Mouse (Mus musculus) lung, embryonic 16.5 days (tissue): ENCODE measurements at regions not wholly inside any gene's neighbourhood (a gene's known extent, or its start where the extent isn't known, plus 50 kb on each side); places are given as distances from the start of the nearest gene placed in this dataset.

Experiments used
- ATAC-seq: fragments of 200-750 bp; cut with Nextera tagmentation; 2 replicates; pipeline ENCODE4 v1.8.0; 2017; ENCODE audit warnings: low read depth, mild to moderate bottlenecking, moderate library complexity
- H3K27ac ChIP-seq: fragments of 300-500 bp; sonication (generic); 2 replicates; pipeline ENCODE4 v1.5.1; 2014; ENCODE audit warnings: mild to moderate bottlenecking, control low read depth, low read length
- H3K27me3 ChIP-seq: fragments of 300-500 bp; sonication (generic); 2 replicates; pipeline ENCODE4 v1.6.1; 2014; ENCODE audit warnings: low read depth, low read length, mixed read lengths; ENCODE audit not compliant: control insufficient read depth, insufficient read depth
- H3K36me3 ChIP-seq: fragments of 300-500 bp; sonication (generic); 2 replicates; pipeline ENCODE4 v1.6.1; 2014; ENCODE audit warnings: low read length; ENCODE audit not compliant: control insufficient read depth, insufficient read depth
- H3K4me1 ChIP-seq: fragments of 300-500 bp; sonication (generic); replicated peaks from 2 replicates; pipeline ENCODE4 v1.6.1; 2014; ENCODE audit warnings: low read length, mixed read lengths; ENCODE audit not compliant: control insufficient read depth, insufficient read depth
- H3K4me2 ChIP-seq: fragments of 300-500 bp; sonication (generic); 2 replicates; pipeline ENCODE4 v1.6.1; 2014; ENCODE audit warnings: low read depth, low read length, control low read depth
- H3K4me3 ChIP-seq: fragments of 300-500 bp; sonication (generic); 2 replicates; pipeline ENCODE4 v1.5.1; 2014; ENCODE audit warnings: mild to moderate bottlenecking, low read length, control low read depth
- H3K9ac ChIP-seq: fragments of 300-500 bp; sonication (generic); 2 replicates; pipeline ENCODE4 v1.6.1; 2014; ENCODE audit warnings: low read length, control low read depth
- H3K9me3 ChIP-seq: fragments of 300-500 bp; sonication (generic); 2 replicates; pipeline ENCODE4 v1.6.1; 2016; ENCODE audit warnings: low read length; ENCODE audit not compliant: control insufficient read depth
- WGBS: fragments of 180-500 bp; shearing (Covaris S2); extraction: QIAGEN DNeasy Blood & Tissue Kit; methylation state at CpG from one replicate; pipeline ENCODE4 v1.1.7; 2014; 5-methylcytosine and 5-hydroxymethylcytosine counted together

- no peak overlapping the region for H3K4me3 ChIP-seq
- WGBS, result 47% methylated on average over 1 of the region's 1 CpGs
- H3K4me1 ChIP-seq, result no peaks in the 10 kb centered on the region
- H3K36me3 ChIP-seq, result no peaks in the 10 kb centered on the region
- no peak overlapping the region for H3K4me2 ChIP-seq
- H3K27me3 ChIP-seq, result no peaks in the 10 kb centered on the region
- H3K27ac ChIP-seq, result no peak overlapping the region
- no peak overlapping the region for H3K9ac ChIP-seq
- H3K9me3 ChIP-seq, result no peaks in the 10 kb centered on the region
- ATAC-seq, result no peak
Observed at GRCm38 (mm10) chr3:110366151-110366550, 115.4 kb upstream of the Prmt6 start.

DNA sequence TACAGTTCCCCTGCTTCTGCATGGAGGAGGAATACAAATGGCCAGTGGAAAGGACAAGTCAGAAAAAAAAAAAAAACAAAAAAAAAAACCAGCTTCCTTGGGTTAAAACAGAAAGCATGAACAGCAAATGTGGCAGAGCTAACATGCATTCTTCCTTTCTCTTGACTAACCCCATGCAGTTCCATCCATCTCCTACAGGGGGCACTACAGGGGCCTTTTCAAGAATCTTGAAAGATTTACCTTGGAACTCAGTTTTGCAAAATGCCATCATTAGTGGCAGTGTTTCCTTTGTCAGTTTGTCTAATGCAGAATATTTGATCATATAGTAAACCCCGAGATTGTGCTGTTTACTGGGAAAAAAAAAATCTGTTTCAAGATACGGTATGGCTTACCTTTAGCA, 111.1 kb upstream of the Prmt6 start:
- H3K4me3 ChIP-seq, result no peak overlapping the region
- no peak overlapping the region for H3K27ac ChIP-seq
- H3K27me3 ChIP-seq, result no peaks in the 10 kb centered on the region
- no peaks in the 10 kb centered on the region for H3K4me1 ChIP-seq
- no peak overlapping the region for H3K9ac ChIP-seq
- no peak for ATAC-seq
- no peaks in the 10 kb centered on the region for H3K36me3 ChIP-seq
- no peaks in the 10 kb centered on the region for H3K9me3 ChIP-seq
- WGBS, result 92% methylated on average over 2 of the region's 2 CpGs
- H3K4me2 ChIP-seq, result no peak overlapping the region

DNA sequence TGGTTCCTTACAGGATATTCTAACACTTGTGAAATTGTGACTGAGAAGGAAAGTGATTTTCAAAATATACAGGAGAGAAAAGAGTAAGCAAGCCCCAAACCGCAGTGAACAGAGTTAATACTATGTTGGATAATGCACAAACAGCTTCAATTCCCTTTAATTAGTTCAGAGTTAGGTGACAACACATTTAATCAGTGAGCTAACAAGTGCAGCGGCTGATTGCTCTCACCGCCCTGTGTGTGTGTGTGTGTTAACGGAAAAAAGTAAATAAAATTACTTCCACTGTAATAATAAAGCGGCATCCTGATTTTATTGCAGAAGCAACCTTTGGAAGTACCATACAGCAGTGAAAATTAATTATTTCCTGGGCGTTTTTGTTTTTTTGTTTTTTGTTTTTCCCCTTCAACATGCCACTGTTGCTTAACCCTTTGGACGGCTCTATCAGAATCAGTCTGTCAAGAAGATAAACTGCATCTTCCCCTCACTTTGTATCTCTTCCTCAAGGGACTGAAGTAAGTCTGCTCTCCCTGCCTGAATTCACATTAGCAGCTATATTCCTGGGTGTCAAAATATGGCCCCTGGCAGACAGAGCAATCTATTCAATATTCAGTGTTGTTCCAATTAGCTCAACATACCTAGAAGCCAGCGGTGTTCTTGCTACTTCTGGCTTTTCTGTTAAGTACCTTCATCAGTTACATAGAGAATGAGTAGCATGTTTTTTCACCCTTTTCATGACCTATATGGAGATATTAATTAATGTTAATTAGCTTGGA, 106.2 kb upstream of the Prmt6 start:
- Histone ChIP-seq H3K4me1 (no peaks in the 10 kb centered on the region), H3K4me3 (no peak overlapping the region), H3K36me3 (no peaks in the 10 kb centered on the region), H3K27me3 (no peaks in the 10 kb centered on the region), H3K4me2 (no peak overlapping the region), H3K9me3 (no peaks in the 10 kb centered on the region), H3K9ac (no peak overlapping the region), H3K27ac (no peak overlapping the region)
- 73% methylated on average over 8 of the region's 8 CpGs for WGBS
- no peak for ATAC-seq

DNA sequence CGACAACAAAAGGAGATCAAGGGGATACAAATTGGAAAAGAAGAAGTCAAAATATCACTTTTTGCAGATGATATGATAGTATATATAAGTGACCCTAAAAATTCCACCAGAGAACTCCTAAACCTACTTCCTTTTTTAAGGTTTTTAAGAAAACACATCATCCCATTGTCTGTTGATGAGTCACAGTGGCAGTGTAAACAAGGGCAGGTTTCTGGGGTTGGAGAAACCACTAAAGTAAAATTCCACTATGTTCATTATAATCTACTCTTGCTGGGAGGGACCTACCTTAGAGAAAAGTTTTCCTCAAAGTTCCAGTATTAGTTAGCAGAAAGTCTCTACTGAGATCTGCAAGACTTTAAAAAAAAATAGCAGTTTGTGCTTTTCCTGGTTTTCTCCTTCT, 102.9 kb upstream of the Prmt6 start:
- no peak overlapping the region for H3K4me3 ChIP-seq
- no peaks in the 10 kb centered on the region for H3K36me3 ChIP-seq
- no peak overlapping the region for H3K27ac ChIP-seq
- no peaks in the 10 kb centered on the region for H3K27me3 ChIP-seq
- ATAC-seq, result no peak
- no peak overlapping the region for H3K4me2 ChIP-seq
- no peaks in the 10 kb centered on the region for H3K4me1 ChIP-seq
- WGBS, result 64% methylated on average over 1 of the region's 1 CpGs
- H3K9me3 ChIP-seq, result no peaks in the 10 kb centered on the region
- H3K9ac ChIP-seq, result no peak overlapping the region

DNA sequence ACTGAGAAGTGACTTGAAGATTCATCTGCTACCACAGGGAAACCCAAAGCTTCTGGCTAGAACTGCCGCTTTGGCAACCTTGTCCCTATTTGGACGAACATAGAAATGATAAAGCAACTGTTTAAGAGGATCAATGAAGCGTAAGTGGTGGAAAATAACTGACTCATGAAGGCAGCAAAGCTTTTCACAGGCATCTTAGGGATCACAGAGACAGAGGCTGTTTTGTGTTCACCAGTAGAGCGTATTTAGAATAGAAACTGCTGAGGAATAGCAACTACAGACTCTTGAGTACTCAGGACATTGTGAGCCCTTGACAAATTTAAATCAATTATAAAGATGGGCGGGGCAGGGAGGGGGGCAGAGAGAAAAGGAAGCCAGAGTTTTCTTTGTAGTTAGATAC, 99.3 kb upstream of the Prmt6 start:
- no peak overlapping the region for H3K4me2 ChIP-seq
- no peak overlapping the region for H3K27ac ChIP-seq
- no peaks in the 10 kb centered on the region for H3K27me3 ChIP-seq
- no peak overlapping the region for H3K9ac ChIP-seq
- 79% methylated on average over 5 of the region's 5 CpGs for WGBS
- no peak for ATAC-seq
- no peak overlapping the region for H3K4me3 ChIP-seq
- H3K4me1 ChIP-seq, result no peaks in the 10 kb centered on the region
- H3K36me3 ChIP-seq, result no peaks in the 10 kb centered on the region
- no peaks in the 10 kb centered on the region for H3K9me3 ChIP-seq

DNA sequence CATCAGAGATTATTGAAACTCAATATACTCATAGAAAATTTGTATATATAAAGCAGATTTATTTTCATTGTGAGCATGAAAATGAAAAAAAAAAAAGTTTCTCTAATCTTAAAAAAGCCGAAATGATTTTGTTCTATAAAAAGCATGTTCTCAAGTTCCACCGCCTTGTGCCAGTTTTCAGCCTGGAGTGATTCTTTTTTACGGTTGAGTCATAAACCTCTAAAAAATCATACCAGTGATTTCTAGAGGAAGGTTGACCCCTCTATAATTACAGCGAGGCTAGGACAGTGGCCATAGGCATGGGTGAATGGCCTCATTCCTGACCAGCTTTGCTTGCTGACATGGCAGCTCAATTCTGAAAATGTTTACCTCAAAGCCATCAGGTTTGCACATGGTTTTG, 98.6 kb upstream of the Prmt6 start:
- Histone ChIP-seq H3K36me3 (no peaks in the 10 kb centered on the region), H3K9me3 (no peaks in the 10 kb centered on the region), H3K4me2 (no peak overlapping the region), H3K27ac (no peak overlapping the region), H3K9ac (no peak overlapping the region), H3K27me3 (no peaks in the 10 kb centered on the region), H3K4me3 (no peak overlapping the region), H3K4me1 (no peaks in the 10 kb centered on the region)
- ATAC-seq, result no peak
- WGBS, result 88% methylated on average over 4 of the region's 4 CpGs

DNA sequence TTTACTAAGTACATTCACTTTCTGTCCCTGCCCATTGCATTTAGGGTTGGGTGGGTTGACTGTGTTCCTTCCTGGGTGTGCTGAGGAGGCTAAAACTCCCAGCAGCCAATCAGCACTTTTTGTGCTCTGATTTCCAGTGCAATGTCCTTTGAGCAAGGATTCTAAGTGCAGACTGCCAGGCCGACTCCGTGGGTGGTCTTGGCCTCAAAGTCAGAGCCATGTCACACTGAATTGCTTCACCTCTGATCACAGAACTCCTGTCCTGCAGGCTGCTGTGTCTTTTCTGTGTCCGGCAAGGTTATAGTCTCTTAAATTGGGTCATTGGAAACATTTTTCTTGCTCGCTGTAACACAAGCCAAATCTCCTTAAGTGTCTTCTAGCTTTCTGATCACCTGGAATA, 94.0 kb upstream of the Prmt6 start:
- 43% methylated on average over 4 of the region's 4 CpGs for WGBS
- ATAC-seq, result no peak
- Histone ChIP-seq H3K4me2 (no peak overlapping the region), H3K9ac (no peak overlapping the region), H3K36me3 (no peaks in the 10 kb centered on the region), H3K4me1 (no peaks in the 10 kb centered on the region), H3K27ac (no peak overlapping the region), H3K4me3 (no peak overlapping the region), H3K27me3 (no peaks in the 10 kb centered on the region), H3K9me3 (no peaks in the 10 kb centered on the region)

DNA sequence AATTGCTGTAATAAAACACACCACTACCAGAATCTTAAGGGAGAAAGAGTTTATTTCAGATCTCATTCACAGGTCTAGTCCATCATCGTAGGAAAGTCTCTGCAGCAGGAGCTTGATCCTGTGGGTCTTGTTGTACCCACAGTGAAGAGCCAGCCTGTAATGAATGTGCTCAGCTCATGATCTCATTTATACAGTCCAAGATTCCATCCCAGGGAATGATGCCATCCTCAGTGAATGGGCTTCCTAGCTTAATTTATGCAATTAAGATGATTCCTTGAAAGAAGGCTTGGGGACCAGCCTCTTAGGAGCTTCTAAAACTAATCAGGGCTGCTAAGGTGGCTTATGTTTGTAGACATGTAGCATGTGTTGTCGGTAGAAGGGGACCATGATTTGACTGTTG, 89.3 kb upstream of the Prmt6 start:
- no peaks in the 10 kb centered on the region for H3K27me3 ChIP-seq
- no peak overlapping the region for H3K4me3 ChIP-seq
- H3K36me3 ChIP-seq, result no peaks in the 10 kb centered on the region
- ATAC-seq, result no peak
- no peak overlapping the region for H3K27ac ChIP-seq
- 87% methylated on average over 2 of the region's 2 CpGs for WGBS
- no peak overlapping the region for H3K4me2 ChIP-seq
- H3K4me1 ChIP-seq, result no peaks in the 10 kb centered on the region
- no peaks in the 10 kb centered on the region for H3K9me3 ChIP-seq
- no peak overlapping the region for H3K9ac ChIP-seq

DNA sequence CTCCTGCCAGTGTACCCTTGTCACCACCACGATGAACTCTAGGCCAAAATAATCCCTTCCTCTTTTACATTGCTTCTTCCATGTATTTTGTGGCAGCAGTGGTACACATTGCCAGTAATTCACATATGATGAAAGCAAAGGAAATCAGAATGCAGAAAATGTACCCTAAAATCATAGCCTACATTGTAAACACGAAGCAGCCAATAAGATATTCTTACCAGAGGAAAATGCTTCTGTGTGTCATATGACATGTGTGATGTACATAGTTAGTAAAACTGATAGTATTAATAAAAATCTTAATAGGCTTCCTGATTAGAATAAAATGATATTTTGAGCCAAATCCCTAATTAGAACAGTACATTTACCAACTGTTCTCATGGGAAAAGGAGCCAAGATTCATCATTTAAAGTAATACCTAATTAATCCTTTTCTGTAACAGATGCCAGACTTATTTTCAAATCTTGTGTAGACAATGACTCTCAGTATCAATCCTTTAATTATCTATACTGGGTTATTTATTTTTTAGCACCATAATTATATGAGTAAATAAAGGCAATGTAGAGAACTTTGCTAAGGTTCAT, 88.3 kb upstream of the Prmt6 start:
- Histone ChIP-seq H3K9me3 (no peaks in the 10 kb centered on the region), H3K27ac (no peak overlapping the region), H3K9ac (no peak overlapping the region), H3K4me3 (no peak overlapping the region), H3K4me2 (no peak overlapping the region), H3K27me3 (no peaks in the 10 kb centered on the region), H3K4me1 (no peaks in the 10 kb centered on the region), H3K36me3 (no peaks in the 10 kb centered on the region)
- ATAC-seq, result no peak
- WGBS, result 73% methylated on average over 2 of the region's 2 CpGs
